Mouse (Mus musculus): Measurements from ENCODE around the gene Adra1d. TPM values are rescaled to one million over a fixed set of nuclear protein-coding genes. Genes with fewer than 3 reads are reported as not detected.

Adra1d gene
- polyA plus RNA-seq, 1 experiment from 2014 or later = 0.22 TPM

GRCm38 (mm10) chr2:131557896-131558295 is 4.2 kb downstream of the Adra1d start:
- H3K36me3 ChIP-seq (ENCODE audit: control insufficient read depth, insufficient read depth, low read length) = no peaks in the 10 kb centered on the region
- no peak overlapping the region for H3K4me2 ChIP-seq (ENCODE audit: low read depth, low read length)
- peaks cover 8% of the 10 kb centered on the region for H3K4me1 ChIP-seq (ENCODE audit: control insufficient read depth, insufficient read depth, low read length)
- ATAC-seq (ENCODE audit: insufficient read depth, low FRiP score) = no peak
- WGBS = 81% methylated on average over 2 of the region's 2 CpGs
- H3K27ac ChIP-seq (ENCODE audit: low read length) = no peak overlapping the region
- H3K4me3 ChIP-seq (replicated peaks; ENCODE audit: low read length) = no peak overlapping the region
- no peaks in the 10 kb centered on the region for H3K9me3 ChIP-seq (replicated peaks; ENCODE audit: control insufficient read depth, low read length)
- peaks cover 57% of the 10 kb centered on the region for H3K27me3 ChIP-seq (ENCODE audit: control insufficient read depth, insufficient read depth, low read length)
- H3K9ac ChIP-seq (ENCODE audit: low read length) = no peak overlapping the region

GRCm38 (mm10) chr2:131552736-131553400 is 9.2 kb downstream of the Adra1d start:
- Histone ChIP-seq H3K9ac (ENCODE audit: low read length) (no peak overlapping the region), H3K4me2 (ENCODE audit: low read depth, low read length) (no peak overlapping the region), H3K36me3 (ENCODE audit: control insufficient read depth, insufficient read depth, low read length) (no peaks in the 10 kb centered on the region), H3K4me3 (replicated peaks; ENCODE audit: low read length) (no peak overlapping the region), H3K27ac (ENCODE audit: low read length) (no peak overlapping the region), H3K27me3 (ENCODE audit: control insufficient read depth, insufficient read depth, low read length) (peaks cover 27% of the 10 kb centered on the region), H3K4me1 (ENCODE audit: control insufficient read depth, insufficient read depth, low read length) (no peaks in the 10 kb centered on the region), H3K9me3 (replicated peaks; ENCODE audit: control insufficient read depth, low read length) (no peaks in the 10 kb centered on the region)
- ATAC-seq (ENCODE audit: insufficient read depth, low FRiP score) = no peak
- 16% methylated on average over 9 of the region's 9 CpGs for WGBS

- ATAC-seq (ENCODE audit: insufficient read depth, low FRiP score) = no peak
- no peaks in the 10 kb centered on the region for H3K4me1 ChIP-seq (ENCODE audit: control insufficient read depth, insufficient read depth, low read length)
- no peaks in the 10 kb centered on the region for H3K9me3 ChIP-seq (replicated peaks; ENCODE audit: control insufficient read depth, low read length)
- H3K4me3 ChIP-seq (replicated peaks; ENCODE audit: low read length) = no peak overlapping the region
- no peak overlapping the region for H3K27ac ChIP-seq (ENCODE audit: low read length)
- no peak overlapping the region for H3K4me2 ChIP-seq (ENCODE audit: low read depth, low read length)
- no peaks in the 10 kb centered on the region for H3K36me3 ChIP-seq (ENCODE audit: control insufficient read depth, insufficient read depth, low read length)
- H3K9ac ChIP-seq (ENCODE audit: low read length) = no peak overlapping the region
- 60% methylated on average over 7 of the region's 7 CpGs for WGBS
- H3K27me3 ChIP-seq (ENCODE audit: control insufficient read depth, insufficient read depth, low read length) = peaks cover 27% of the 10 kb centered on the region
Observed at GRCm38 (mm10) chr2:131551701-131552620, 10.1 kb downstream of the Adra1d start.

DNA sequence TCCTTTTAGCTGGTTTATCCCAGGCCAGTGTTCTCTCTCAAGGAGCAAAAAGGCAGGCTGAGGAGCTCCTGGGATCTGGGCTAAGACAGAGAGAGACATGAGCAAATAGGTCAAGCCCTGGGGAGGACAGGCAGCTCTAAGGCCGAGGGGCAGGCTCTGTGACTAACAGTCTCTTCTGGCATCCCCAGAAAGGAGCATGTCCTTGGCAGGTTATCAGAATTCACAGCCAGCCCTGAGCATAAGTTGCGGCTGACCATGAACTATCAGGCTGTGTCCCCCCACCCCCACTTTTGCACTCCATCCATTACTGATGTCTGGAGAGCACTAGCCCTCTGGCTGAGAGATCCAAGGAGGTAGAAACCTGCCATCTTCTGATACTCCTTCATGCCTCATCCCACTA is 11.2 kb downstream of the Adra1d start:
- no peak for ATAC-seq (ENCODE audit: insufficient read depth, low FRiP score)
- Histone ChIP-seq H3K36me3 (ENCODE audit: control insufficient read depth, insufficient read depth, low read length) (no peaks in the 10 kb centered on the region), H3K27me3 (ENCODE audit: control insufficient read depth, insufficient read depth, low read length) (peaks cover 35% of the 10 kb centered on the region), H3K4me1 (ENCODE audit: control insufficient read depth, insufficient read depth, low read length) (peaks cover 8% of the 10 kb centered on the region), H3K9ac (ENCODE audit: low read length) (no peak overlapping the region), H3K9me3 (replicated peaks; ENCODE audit: control insufficient read depth, low read length) (no peaks in the 10 kb centered on the region), H3K4me2 (ENCODE audit: low read depth, low read length) (no peak overlapping the region), H3K27ac (ENCODE audit: low read length) (no peak overlapping the region), H3K4me3 (replicated peaks; ENCODE audit: low read length) (no peak overlapping the region)
- WGBS = 57% methylated on average over 2 of the region's 2 CpGs

GRCm38 (mm10) chr2:131550474-131550873 is 11.6 kb downstream of the Adra1d start:
- Histone ChIP-seq H3K27ac (ENCODE audit: low read length) (no peak overlapping the region), H3K4me2 (ENCODE audit: low read depth, low read length) (no peak overlapping the region), H3K9ac (ENCODE audit: low read length) (no peak overlapping the region), H3K9me3 (replicated peaks; ENCODE audit: control insufficient read depth, low read length) (no peaks in the 10 kb centered on the region), H3K4me3 (replicated peaks; ENCODE audit: low read length) (no peak overlapping the region), H3K36me3 (ENCODE audit: control insufficient read depth, insufficient read depth, low read length) (no peaks in the 10 kb centered on the region), H3K27me3 (ENCODE audit: control insufficient read depth, insufficient read depth, low read length) (peaks cover 37% of the 10 kb centered on the region), H3K4me1 (ENCODE audit: control insufficient read depth, insufficient read depth, low read length) (peaks cover 12% of the 10 kb centered on the region)
- ATAC-seq (ENCODE audit: insufficient read depth, low FRiP score) = no peak
- 73% methylated on average over 2 of the region's 2 CpGs for WGBS

DNA sequence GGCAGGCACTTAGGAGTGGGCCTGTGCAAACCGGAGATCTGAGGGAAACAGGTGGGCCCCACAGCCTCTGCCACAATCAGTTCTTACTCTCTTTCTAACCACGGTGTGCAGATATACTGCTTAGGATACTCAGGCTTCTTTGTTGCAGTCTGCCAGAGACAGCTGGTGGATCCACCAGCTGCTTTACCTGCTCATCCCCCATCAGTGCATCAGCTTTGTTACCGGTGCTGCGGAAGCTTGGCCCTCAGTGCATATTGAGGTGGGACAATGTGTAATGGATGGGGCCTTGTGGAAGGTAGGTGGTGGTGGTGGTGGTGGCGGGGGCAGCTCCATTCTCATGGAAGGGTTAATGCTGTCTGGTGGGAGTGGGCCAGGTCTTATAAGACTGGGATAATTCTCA is 13.0 kb downstream of the Adra1d start:
- H3K36me3 ChIP-seq (ENCODE audit: control insufficient read depth, insufficient read depth, low read length) = no peaks in the 10 kb centered on the region
- H3K9ac ChIP-seq (ENCODE audit: low read length) = no peak overlapping the region
- H3K4me1 ChIP-seq (ENCODE audit: control insufficient read depth, insufficient read depth, low read length) = peaks cover 13% of the 10 kb centered on the region
- no peak overlapping the region for H3K4me2 ChIP-seq (ENCODE audit: low read depth, low read length)
- no peak overlapping the region for H3K27ac ChIP-seq (ENCODE audit: low read length)
- peaks cover 34% of the 10 kb centered on the region for H3K27me3 ChIP-seq (ENCODE audit: control insufficient read depth, insufficient read depth, low read length)
- H3K4me3 ChIP-seq (replicated peaks; ENCODE audit: low read length) = no peak overlapping the region
- no peak for ATAC-seq (ENCODE audit: insufficient read depth, low FRiP score)
- 84% methylated on average over 5 of the region's 5 CpGs for whole genome bisulfite sequencing
- H3K9me3 ChIP-seq (replicated peaks; ENCODE audit: control insufficient read depth, low read length) = no peaks in the 10 kb centered on the region

DNA sequence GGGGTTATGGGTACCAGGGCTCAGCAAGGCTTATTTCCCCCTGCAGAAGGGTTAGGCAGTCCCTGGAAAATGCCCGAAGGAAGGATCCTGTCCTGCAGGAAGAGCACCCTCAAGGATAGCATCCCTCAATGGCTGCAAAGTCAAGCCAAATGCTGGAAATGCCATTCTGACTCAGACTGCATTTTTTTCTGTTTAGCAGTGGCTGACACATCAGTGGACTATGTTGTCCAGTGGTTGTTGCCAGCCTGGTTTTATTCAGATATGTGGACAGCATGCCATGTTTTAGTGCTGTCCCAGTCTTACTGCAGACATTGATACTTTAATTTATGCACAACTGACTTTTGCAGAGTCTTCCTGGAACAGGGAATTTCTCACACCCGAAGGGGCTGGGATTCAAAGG is 13.8 kb downstream of the Adra1d start:
- WGBS = 71% methylated on average over 2 of the region's 2 CpGs
- H3K4me1 ChIP-seq (ENCODE audit: control insufficient read depth, insufficient read depth, low read length) = peaks cover 13% of the 10 kb centered on the region
- H3K27ac ChIP-seq (ENCODE audit: low read length) = no peak overlapping the region
- no peak overlapping the region for H3K4me2 ChIP-seq (ENCODE audit: low read depth, low read length)
- H3K9ac ChIP-seq (ENCODE audit: low read length) = no peak overlapping the region
- H3K27me3 ChIP-seq (ENCODE audit: control insufficient read depth, insufficient read depth, low read length) = peaks cover 34% of the 10 kb centered on the region
- H3K9me3 ChIP-seq (replicated peaks; ENCODE audit: control insufficient read depth, low read length) = no peaks in the 10 kb centered on the region
- no peak for ATAC-seq (ENCODE audit: insufficient read depth, low FRiP score)
- H3K4me3 ChIP-seq (replicated peaks; ENCODE audit: low read length) = no peak overlapping the region
- H3K36me3 ChIP-seq (ENCODE audit: control insufficient read depth, insufficient read depth, low read length) = no peaks in the 10 kb centered on the region

DNA sequence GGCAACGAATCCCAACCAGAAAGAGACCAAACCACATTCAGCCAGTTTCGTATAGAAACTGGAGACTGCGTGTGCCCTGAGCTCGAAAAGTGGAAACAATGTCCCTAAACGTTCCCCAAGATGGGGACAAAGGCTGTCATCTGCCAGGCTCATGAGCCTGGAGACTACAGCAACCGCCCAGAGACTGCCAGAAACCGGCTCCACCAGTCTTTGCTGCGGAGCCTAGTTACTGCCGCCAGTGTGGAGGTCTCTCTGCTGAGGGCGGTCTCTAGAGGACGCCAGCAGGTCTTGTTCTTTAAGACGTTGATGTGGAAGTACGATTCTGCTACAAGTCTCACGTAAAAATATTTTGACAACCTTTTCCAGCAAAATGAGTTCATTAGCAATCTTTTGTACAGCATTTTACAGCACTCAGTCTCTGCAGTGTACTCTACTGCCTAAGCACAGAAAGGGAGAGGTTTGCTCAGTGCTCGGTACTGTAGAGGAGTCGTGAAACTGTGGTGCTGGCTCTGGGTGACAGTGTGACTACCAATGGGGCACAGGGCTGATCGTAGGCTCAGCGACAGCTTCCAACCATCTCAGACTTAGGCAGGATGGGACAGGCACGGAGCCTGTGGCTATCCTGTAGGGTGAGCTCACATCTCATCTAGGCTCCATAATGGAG is 15.2 kb downstream of the Adra1d start:
- Histone ChIP-seq H3K27me3 (ENCODE audit: control insufficient read depth, insufficient read depth, low read length) (peaks cover 34% of the 10 kb centered on the region), H3K9ac (ENCODE audit: low read length) (no peak overlapping the region), H3K4me2 (ENCODE audit: low read depth, low read length) (peak overlapping the region; percentile 76), H3K36me3 (ENCODE audit: control insufficient read depth, insufficient read depth, low read length) (no peaks in the 10 kb centered on the region), H3K4me1 (ENCODE audit: control insufficient read depth, insufficient read depth, low read length) (peaks cover 13% of the 10 kb centered on the region), H3K9me3 (replicated peaks; ENCODE audit: control insufficient read depth, low read length) (no peaks in the 10 kb centered on the region), H3K4me3 (replicated peaks; ENCODE audit: low read length) (peak overlapping the region; percentile 52), H3K27ac (ENCODE audit: low read length) (no peak overlapping the region)
- peak; percentile 58; the same call in 1 of the 2 replicates for ATAC-seq (ENCODE audit: insufficient read depth, low FRiP score)
- WGBS = 13% methylated on average over 19 of the region's 19 CpGs

DNA sequence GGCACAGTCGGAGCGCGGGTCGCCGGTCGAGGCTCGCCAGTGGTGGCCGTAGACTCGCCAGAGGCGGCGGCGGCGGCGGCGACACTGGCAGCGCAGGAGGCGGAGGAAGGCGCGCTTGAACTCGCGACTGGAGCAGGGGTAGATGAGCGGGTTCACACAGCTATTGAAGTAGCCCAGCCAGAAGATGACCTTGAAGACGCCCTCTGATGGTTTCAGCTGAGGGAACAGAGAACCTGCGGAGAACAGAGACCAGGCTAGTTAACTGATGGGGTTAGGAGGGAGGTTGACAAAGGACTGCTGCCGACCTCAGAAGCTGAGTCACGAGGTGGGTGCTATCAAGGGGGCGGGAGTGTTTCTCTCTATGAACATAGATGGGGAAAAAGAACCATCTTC is 15.8 kb downstream of the Adra1d start:
- ATAC-seq (ENCODE audit: insufficient read depth, low FRiP score) = no peak
- Histone ChIP-seq H3K9ac (ENCODE audit: low read length) (peak overlapping the region; percentile 63), H3K27me3 (ENCODE audit: control insufficient read depth, insufficient read depth, low read length) (peaks cover 34% of the 10 kb centered on the region), H3K4me2 (ENCODE audit: low read depth, low read length) (peak overlapping the region; percentile 76), H3K36me3 (ENCODE audit: control insufficient read depth, insufficient read depth, low read length) (no peaks in the 10 kb centered on the region), H3K9me3 (replicated peaks; ENCODE audit: control insufficient read depth, low read length) (no peaks in the 10 kb centered on the region), H3K27ac (ENCODE audit: low read length) (no peak overlapping the region), H3K4me1 (ENCODE audit: control insufficient read depth, insufficient read depth, low read length) (peaks cover 13% of the 10 kb centered on the region), H3K4me3 (replicated peaks; ENCODE audit: low read length) (peak overlapping the region; percentile 52)
- 3% methylated on average over 27 of the region's 27 CpGs for WGBS
